Mouse (Mus musculus) ovary, adult 18-20 months (tissue): ENCODE measurements around the gene Zmym1.
"Not testable (repeated sequence)": the region's sequence is repeated elsewhere in the genome, so short reads cannot be mapped to it uniquely, and the experiment has no call there.

Source experiments
- DNase-seq: peaks from one replicate; pipeline ENCODE4 v3.0.0; 2022; ENCODE audit warnings: low spot score, mixed read lengths

Gene Zmym1

GRCm38 (mm10) chr4:127027228-127028190 lies 33.4 kb downstream of the Zmym1 start:
- DNase-seq, result no peak

GRCm38 (mm10) chr4:127026826-127027225 lies 34.1 kb downstream of the Zmym1 start:
- DNase-seq, result no peak

GRCm38 (mm10) chr4:127024240-127024639 lies 36.7 kb downstream of the Zmym1 start:
- no peak for DNase-seq

- DNase-seq, result no peak
Observed at GRCm38 (mm10) chr4:127023201-127023600, 37.8 kb downstream of the Zmym1 start.

GRCm38 (mm10) chr4:127021989-127022626 lies 38.8 kb downstream of the Zmym1 start:
- peak; percentile 79 for DNase-seq

GRCm38 (mm10) chr4:127021151-127021945 lies 39.6 kb downstream of the Zmym1 start, which contains the start of gene Sfpq:
TSS of gene Sfpq (plus strand) at chr4:127021324.
- peak; percentile 94 for DNase-seq

- DNase-seq, result no peak
Observed at GRCm38 (mm10) chr4:127020411-127021150, 40.4 kb downstream of the Zmym1 start.

- DNase-seq, result no peak
Observed at GRCm38 (mm10) chr4:127016366-127016765, 44.6 kb downstream of the Zmym1 start.

GRCm38 (mm10) chr4:127015294-127015993 lies 45.5 kb downstream of the Zmym1 start:
- DNase-seq, result peak; percentile 63

- peak; percentile 17 for DNase-seq
Observed at GRCm38 (mm10) chr4:127005113-127005936, 55.6 kb downstream of the Zmym1 start.

GRCm38 (mm10) chr4:127004384-127004783 lies 56.6 kb downstream of the Zmym1 start:
- DNase-seq, result no peak

- DNase-seq, result no peak
Observed at GRCm38 (mm10) chr4:127000601-127001105, 60.3 kb downstream of the Zmym1 start.

- DNase-seq, result not testable (repeated sequence)
Observed at GRCm38 (mm10) chr4:126999372-126999771, 61.6 kb downstream of the Zmym1 start.
